Mouse (Mus musculus): ENCODE results near the gene Psmd12. TPM values are rescaled to one million over a fixed set of nuclear protein-coding genes. Genes with fewer than 3 reads are reported as not detected.

Gene Psmd12
- polyA plus RNA-seq, 1 experiment from 2014 or later, result 168 TPM

GRCm38 (mm10) chr11:107465041-107465440 is 14.2 kb upstream of the Psmd12 start:
- ATAC-seq, result no peak
- no peaks in the 10 kb centered on the region for H3K9me3 ChIP-seq
- no peak overlapping the region for H3K27ac ChIP-seq
- H3K36me3 ChIP-seq, result no peaks in the 10 kb centered on the region
- no peak overlapping the region for H3K9ac ChIP-seq
- no peak overlapping the region for H3K4me3 ChIP-seq (replicated peaks)
- no peak overlapping the region for H3K4me2 ChIP-seq (replicated peaks)
- 92% methylated on average over 4 of the region's 4 CpGs for WGBS
- H3K4me1 ChIP-seq (replicated peaks), result peaks cover 9% of the 10 kb centered on the region
- H3K27me3 ChIP-seq (replicated peaks), result no peaks in the 10 kb centered on the region

- no peak for ATAC-seq
- Histone ChIP-seq H3K27me3 (replicated peaks) (no peaks in the 10 kb centered on the region), H3K4me1 (replicated peaks) (peaks cover 11% of the 10 kb centered on the region), H3K9ac (no peak overlapping the region), H3K9me3 (no peaks in the 10 kb centered on the region), H3K36me3 (no peaks in the 10 kb centered on the region), H3K4me3 (replicated peaks) (no peak overlapping the region), H3K27ac (no peak overlapping the region), H3K4me2 (replicated peaks) (no peak overlapping the region)
- WGBS, result 38% methylated on average over 1 of the region's 1 CpGs
Observed at GRCm38 (mm10) chr11:107465969-107466368, 13.3 kb upstream of the Psmd12 start.

GRCm38 (mm10) chr11:107466611-107467391 is 12.5 kb upstream of the Psmd12 start:
- WGBS, result 58% methylated on average over 6 of the region's 6 CpGs
- no peak for ATAC-seq

GRCm38 (mm10) chr11:107468252-107469030 is 10.8 kb upstream of the Psmd12 start:
- Histone ChIP-seq H3K27ac (peak overlapping the region; percentile 92), H3K9me3 (no peaks in the 10 kb centered on the region), H3K9ac (peak overlapping the region; percentile 80), H3K36me3 (no peaks in the 10 kb centered on the region), H3K27me3 (replicated peaks) (no peaks in the 10 kb centered on the region), H3K4me2 (replicated peaks) (peak overlapping the region; percentile 88), H3K4me1 (replicated peaks) (peaks cover 17% of the 10 kb centered on the region), H3K4me3 (replicated peaks) (peak overlapping the region; percentile 78)
- no peak for ATAC-seq
- WGBS, result 23% methylated on average over 16 of the region's 16 CpGs

More at GRCm38 (mm10) chr11:107466611-107467391, 12.5 kb upstream of the Psmd12 start:
- no peak overlapping the region for H3K4me2 ChIP-seq (replicated peaks)
- no peaks in the 10 kb centered on the region for H3K9me3 ChIP-seq
- peaks cover 16% of the 10 kb centered on the region for H3K4me1 ChIP-seq (replicated peaks)
- H3K4me3 ChIP-seq (replicated peaks), result no peak overlapping the region
- H3K36me3 ChIP-seq, result no peaks in the 10 kb centered on the region
- no peak overlapping the region for H3K27ac ChIP-seq
- H3K9ac ChIP-seq, result no peak overlapping the region
- H3K27me3 ChIP-seq (replicated peaks), result no peaks in the 10 kb centered on the region

GRCm38 (mm10) chr11:107469031-107469522 is 10.2 kb upstream of the Psmd12 start:
- WGBS, result under 1% methylated on average over 38 of the region's 38 CpGs
- Histone ChIP-seq H3K36me3 (no peaks in the 10 kb centered on the region), H3K4me2 (replicated peaks) (peak overlapping the region; percentile 88), H3K9ac (peak overlapping the region; percentile 80), H3K4me3 (replicated peaks) (peak overlapping the region; percentile 78), H3K27me3 (replicated peaks) (no peaks in the 10 kb centered on the region), H3K4me1 (replicated peaks) (peaks cover 16% of the 10 kb centered on the region), H3K9me3 (no peaks in the 10 kb centered on the region), H3K27ac (peak overlapping the region; percentile 92)
- peak; percentile 83 for ATAC-seq

DNA sequence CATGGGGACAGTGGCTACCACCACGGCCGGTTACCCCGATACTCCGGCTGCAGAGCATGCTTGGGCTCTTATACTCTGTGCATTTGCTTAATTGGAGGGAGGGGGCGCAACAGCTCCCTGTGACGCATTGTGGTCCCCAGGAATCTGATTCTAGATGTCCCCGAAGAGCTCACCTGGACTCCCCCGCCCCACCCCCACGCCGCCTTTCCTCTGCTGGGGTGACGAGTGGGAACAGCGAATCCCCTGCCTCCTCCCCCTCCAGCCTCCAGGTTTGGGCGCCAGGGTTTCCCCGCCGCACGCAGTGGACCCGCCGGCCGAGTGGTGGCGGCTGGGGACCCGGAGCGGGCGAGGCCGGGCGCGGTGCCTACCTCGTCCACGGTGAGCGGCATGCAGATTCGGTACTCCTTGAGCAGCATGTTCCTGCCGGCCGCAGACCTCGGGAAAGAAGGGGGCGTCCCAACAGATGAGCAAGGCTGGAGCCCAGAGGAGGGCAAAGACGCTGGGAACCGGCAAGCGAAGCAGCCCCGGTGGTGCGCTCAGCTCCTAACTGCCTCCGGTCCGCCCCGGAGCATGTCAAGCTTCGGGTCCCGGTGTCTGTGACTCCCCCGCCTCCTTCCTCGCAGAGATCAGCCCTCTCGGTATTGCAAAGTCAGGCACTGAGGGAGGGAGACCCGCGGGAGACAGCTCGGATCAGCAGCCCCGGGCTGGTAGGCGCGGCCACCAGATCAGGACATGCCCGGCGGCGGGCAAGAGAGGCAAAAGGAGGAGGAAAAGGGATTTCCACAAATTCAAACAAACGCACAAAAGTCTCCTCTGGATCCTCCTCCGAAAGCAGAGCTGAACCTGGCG is 9.5 kb upstream of the Psmd12 start:
- Histone ChIP-seq H3K27me3 (replicated peaks) (no peaks in the 10 kb centered on the region), H3K9ac (peak overlapping the region; percentile 80), H3K4me2 (replicated peaks) (peak overlapping the region; percentile 88), H3K27ac (peak overlapping the region; percentile 92), H3K4me1 (replicated peaks) (peaks cover 16% of the 10 kb centered on the region), H3K36me3 (no peaks in the 10 kb centered on the region), H3K4me3 (replicated peaks) (peak overlapping the region; percentile 78), H3K9me3 (no peaks in the 10 kb centered on the region)
- peak; percentile 55 for ATAC-seq
- WGBS, result under 1% methylated on average over 57 of the region's 59 CpGs

GRCm38 (mm10) chr11:107470521-107471041 is 8.7 kb upstream of the Psmd12 start, which contains the start of gene Pitpnc1:
TSS of gene Pitpnc1 (minus strand) at chr11:107470699.
- peak; percentile 89 for ATAC-seq
- H3K4me2 ChIP-seq (replicated peaks), result peak within 1 kb of the TSS; percentile 88
- peaks cover 16% of the 10 kb centered on the region for H3K4me1 ChIP-seq (replicated peaks)
- peak within 1 kb of the TSS; percentile 92 for H3K27ac ChIP-seq
- peak within 1 kb of the TSS; percentile 78 for H3K4me3 ChIP-seq (replicated peaks)
- H3K9ac ChIP-seq, result peak within 1 kb of the TSS; percentile 80
- no peaks in the 10 kb centered on the region for H3K9me3 ChIP-seq
- WGBS, result under 1% methylated on average over 37 of the region's 37 CpGs
- no peaks in the 10 kb centered on the region for H3K27me3 ChIP-seq (replicated peaks)
- H3K36me3 ChIP-seq, result no peaks in the 10 kb centered on the region

- Histone ChIP-seq H3K4me2 (replicated peaks) (peak overlapping the region; percentile 88), H3K27ac (peak overlapping the region; percentile 92), H3K36me3 (no peaks in the 10 kb centered on the region), H3K27me3 (replicated peaks) (no peaks in the 10 kb centered on the region), H3K9me3 (no peaks in the 10 kb centered on the region), H3K4me1 (replicated peaks) (peaks cover 16% of the 10 kb centered on the region), H3K4me3 (replicated peaks) (peak overlapping the region; percentile 78), H3K9ac (peak overlapping the region; percentile 80)
- WGBS, result 4% methylated on average over 11 of the region's 11 CpGs
- ATAC-seq, result no peak
Observed at GRCm38 (mm10) chr11:107471071-107471720, 8.1 kb upstream of the Psmd12 start.

GRCm38 (mm10) chr11:107472304-107472703 is 7.0 kb upstream of the Psmd12 start:
- H3K9me3 ChIP-seq, result no peaks in the 10 kb centered on the region
- H3K9ac ChIP-seq, result no peak overlapping the region
- no peaks in the 10 kb centered on the region for H3K36me3 ChIP-seq
- H3K27ac ChIP-seq, result no peak overlapping the region
- no peak overlapping the region for H3K4me3 ChIP-seq (replicated peaks)
- H3K4me2 ChIP-seq (replicated peaks), result no peak overlapping the region
- H3K27me3 ChIP-seq (replicated peaks), result no peaks in the 10 kb centered on the region
- peaks cover 16% of the 10 kb centered on the region for H3K4me1 ChIP-seq (replicated peaks)
- 89% methylated on average over 3 of the region's 3 CpGs for WGBS
- ATAC-seq, result no peak

DNA sequence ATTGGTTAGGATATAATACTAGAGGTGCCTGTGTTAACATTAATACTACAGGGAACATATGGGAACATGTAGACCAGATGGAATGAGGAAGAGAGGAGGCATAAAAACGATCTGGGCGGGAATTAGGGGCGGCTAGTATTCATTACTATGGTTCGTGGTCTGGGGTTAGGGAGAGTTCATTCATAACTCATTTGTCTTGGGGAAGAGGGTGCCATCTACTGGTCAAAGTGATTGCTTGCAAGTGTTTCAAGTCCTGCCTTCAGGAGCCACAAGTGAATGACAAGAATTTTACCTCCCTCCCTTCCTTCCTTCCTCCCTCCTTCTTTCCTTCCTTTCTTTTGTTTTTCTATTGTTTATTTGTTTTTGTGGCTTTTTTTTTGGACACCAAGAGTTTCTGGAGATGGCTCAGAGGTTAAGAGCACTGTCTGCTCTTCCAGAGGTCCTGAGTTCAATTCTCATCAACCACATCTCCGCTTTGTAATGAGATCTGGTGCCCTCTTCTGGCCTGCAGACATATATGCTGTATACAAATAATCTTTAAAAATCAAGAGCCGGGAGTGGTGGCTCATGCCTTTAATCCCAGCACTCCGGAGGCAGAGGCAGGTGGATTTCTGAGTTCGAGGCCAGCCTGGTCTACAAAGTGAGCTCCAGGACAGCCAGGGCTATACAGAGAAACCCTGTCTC is 6.0 kb upstream of the Psmd12 start:
- ATAC-seq, result 0 out of 2 replicates have a peak, but pooled peaks have one; percentile 3
- WGBS, result 23% methylated on average over 8 of the region's 8 CpGs
- H3K27ac ChIP-seq, result 0 out of 2 replicates have a peak overlapping the region, but pooled peaks have one; percentile 11

DNA sequence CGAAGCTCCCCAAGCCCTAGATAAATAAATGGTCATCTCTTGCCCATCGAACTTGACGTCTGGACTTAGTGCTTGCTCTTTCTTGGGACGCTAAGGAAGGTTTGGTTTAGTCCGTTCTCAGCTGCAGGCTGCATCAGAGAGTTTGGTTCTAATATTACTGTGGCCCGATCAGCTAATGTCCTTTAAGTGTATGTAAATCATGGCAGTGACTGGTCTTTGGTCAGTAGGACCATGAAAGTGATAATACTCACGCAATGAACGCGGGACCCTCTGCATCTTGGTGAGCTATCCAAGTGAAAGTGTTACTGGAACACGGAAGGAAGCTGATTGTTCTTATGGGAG is 549 bp downstream of the Psmd12 start:
- no peaks in the 10 kb centered on the region for H3K36me3 ChIP-seq
- no peak for ATAC-seq
- peaks cover 13% of the 10 kb centered on the region for H3K4me1 ChIP-seq (replicated peaks)
- H3K9ac ChIP-seq, result peak overlapping the region; percentile 96
- peak overlapping the region; percentile 58 for H3K4me2 ChIP-seq (replicated peaks)
- WGBS, result under 1% methylated on average over 10 of the region's 10 CpGs
- no peaks in the 10 kb centered on the region for H3K27me3 ChIP-seq (replicated peaks)
- H3K4me3 ChIP-seq (replicated peaks), result peak overlapping the region; percentile 94
- H3K9me3 ChIP-seq, result no peaks in the 10 kb centered on the region
- H3K27ac ChIP-seq, result peak overlapping the region; percentile 80

More for the DNA sequence above, 6.0 kb upstream of the Psmd12 start:
- Histone ChIP-seq H3K36me3 (no peaks in the 10 kb centered on the region), H3K27me3 (replicated peaks) (no peaks in the 10 kb centered on the region), H3K4me3 (replicated peaks) (no peak overlapping the region), H3K4me2 (replicated peaks) (no peak overlapping the region), H3K4me1 (replicated peaks) (peaks cover 13% of the 10 kb centered on the region), H3K9ac (no peak overlapping the region), H3K9me3 (no peaks in the 10 kb centered on the region)

Measured in intestine, embryonic 15.5 days (tissue).